Mouse (Mus musculus) stomach, postnatal 0 days (tissue): Measurements from ENCODE around the gene Tuba8. TPM values are rescaled to one million over a fixed set of nuclear protein-coding genes. Genes with fewer than 3 reads are reported as not detected.

Experiments used
- ATAC-seq: fragments of 200-750 bp; cut with Nextera tagmentation; 2 replicates; pipeline ENCODE4 v1.8.0; 2017; ENCODE audit not compliant: low FRiP score, low TSS enrichment
- DNase-seq: peaks from one replicate; pipeline ENCODE4 v3.0.0-alpha.2; 2016; ENCODE audit warnings: low spot score
- H3K27ac ChIP-seq: fragments of 300-500 bp; sonication (generic); replicated peaks from 2 replicates; pipeline ENCODE4 v1.5.1; 2014; ENCODE audit warnings: mild to moderate bottlenecking, control low read depth
- H3K27me3 ChIP-seq: fragments of 300-500 bp; sonication (generic); 2 replicates; pipeline ENCODE4 v1.6.1; 2014; ENCODE audit warnings: low read length; ENCODE audit not compliant: control insufficient read depth, insufficient read depth
- H3K36me3 ChIP-seq: fragments of 300-500 bp; sonication (generic); 2 replicates; pipeline ENCODE4 v1.6.1; 2014; ENCODE audit warnings: low read length, mixed read lengths; ENCODE audit not compliant: control insufficient read depth, insufficient read depth
- H3K4me1 ChIP-seq: fragments of 300-500 bp; sonication (generic); replicated peaks from 2 replicates; pipeline ENCODE4 v1.6.1; 2014; ENCODE audit warnings: antibody characterized with exemption; ENCODE audit not compliant: control insufficient read depth, insufficient read depth
- H3K4me2 ChIP-seq: fragments of 300-500 bp; sonication (generic); replicated peaks from 2 replicates; pipeline ENCODE4 v1.6.1; 2014; ENCODE audit warnings: low read depth, mild to moderate bottlenecking, control low read depth, moderate library complexity
- H3K4me3 ChIP-seq: fragments of 300-500 bp; sonication (generic); 2 replicates; pipeline ENCODE4 v1.5.1; 2014; ENCODE audit warnings: low read depth, low read length, control low read depth
- H3K9ac ChIP-seq: fragments of 300-500 bp; sonication (generic); 2 replicates; pipeline ENCODE4 v1.6.1; 2014; ENCODE audit warnings: mild to moderate bottlenecking, low read length, control low read depth, mixed read lengths
- H3K9me3 ChIP-seq: fragments of 300-500 bp; sonication (generic); 2 replicates; pipeline ENCODE4 v1.6.1; 2016; ENCODE audit warnings: low read length; ENCODE audit not compliant: control insufficient read depth
- CTCF ChIP-seq: IDR thresholded peaks from 2 replicates; pipeline ENCODE4 v1.5.1; 2016; ENCODE audit warnings: antibody characterized with exemption, low read depth, mild to moderate bottlenecking, moderate library complexity
- EP300 ChIP-seq: optimal IDR thresholded peaks from 2 replicates; pipeline ENCODE3; 2016; ENCODE audit warnings: antibody characterized with exemption
- WGBS: fragments of 180-500 bp; shearing (Covaris S2); extraction: QIAGEN DNeasy Blood & Tissue Kit; methylation state at CpG from one replicate; pipeline ENCODE4 v1.1.7; 2014; 5-methylcytosine and 5-hydroxymethylcytosine counted together
- polyA plus RNA-seq: library from polyadenylated mRNA; unstranded; fragments of >200 nt; fragmentation: Nextera tagmentation; extraction: Ambion mirVana; gene quantifications from 2 replicates; pipeline ENCODE4 v1.2.1, GENCODE M21; 2015

Tuba8 gene
- polyA plus RNA-seq = 0.06 and 0.13 TPM in 2 replicates

DNA sequence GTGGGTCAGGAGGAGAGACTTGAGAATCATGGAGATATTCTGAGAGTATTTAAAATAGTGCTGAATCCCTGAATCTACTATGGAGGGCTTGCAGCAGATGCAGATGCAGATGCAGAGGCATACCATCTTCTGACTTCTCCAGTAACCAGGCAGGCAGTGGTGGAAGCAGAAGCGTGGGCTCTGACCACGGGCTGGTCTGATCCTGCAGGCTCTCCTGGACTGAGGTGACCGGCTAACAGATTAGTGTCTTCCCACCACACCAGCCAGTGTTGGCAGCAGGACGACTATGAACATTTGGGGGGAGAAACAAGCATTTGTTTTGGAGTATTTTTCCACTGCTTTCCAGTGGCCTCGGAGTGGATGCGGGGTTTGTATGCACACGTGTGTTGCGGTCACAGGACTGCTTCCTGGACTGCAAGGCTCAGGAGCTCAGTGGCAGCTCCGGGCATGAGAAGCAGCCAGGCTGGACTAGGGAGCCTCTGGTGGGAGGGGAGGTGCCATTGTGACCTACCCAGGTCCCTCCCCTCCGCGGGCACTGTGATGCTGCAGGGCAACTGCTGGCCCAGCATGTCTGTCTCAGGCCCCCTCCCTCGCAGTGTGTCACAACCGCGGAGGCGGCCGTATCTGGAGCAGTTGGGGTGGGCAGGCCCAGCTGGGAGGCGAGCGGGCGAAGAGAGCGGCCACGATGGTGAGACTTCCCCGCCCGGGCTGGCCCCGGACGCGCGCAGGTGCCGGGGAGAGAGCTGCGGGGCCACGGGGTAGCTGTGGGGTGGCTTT is at the start of gene Tuba8:
TSS of gene Tuba8 (plus strand) at position 548 of the 777 bp plus-strand sequence.
- WGBS = 3% methylated on average over 30 of the region's 30 CpGs
- no peaks in the 10 kb centered on the region for H3K4me1 ChIP-seq
- no peaks in the 10 kb centered on the region for H3K9me3 ChIP-seq
- ATAC-seq (peak; percentile 79), DNase-seq (peak; percentile 64)
- peak within 1 kb of the TSS; percentile 68 for H3K4me2 ChIP-seq
- H3K9ac ChIP-seq = no peak within 1 kb of the TSS
- TF ChIP-seq EP300 (no peak), CTCF (no peak)
- 0 out of 2 replicates have a peak, but pooled peaks cover 3% of the 10 kb centered on the region for H3K27me3 ChIP-seq
- H3K4me3 ChIP-seq = peak within 1 kb of the TSS; percentile 37
- H3K27ac ChIP-seq = no peak within 1 kb of the TSS
- H3K36me3 ChIP-seq = no peaks in the 10 kb centered on the region

DNA sequence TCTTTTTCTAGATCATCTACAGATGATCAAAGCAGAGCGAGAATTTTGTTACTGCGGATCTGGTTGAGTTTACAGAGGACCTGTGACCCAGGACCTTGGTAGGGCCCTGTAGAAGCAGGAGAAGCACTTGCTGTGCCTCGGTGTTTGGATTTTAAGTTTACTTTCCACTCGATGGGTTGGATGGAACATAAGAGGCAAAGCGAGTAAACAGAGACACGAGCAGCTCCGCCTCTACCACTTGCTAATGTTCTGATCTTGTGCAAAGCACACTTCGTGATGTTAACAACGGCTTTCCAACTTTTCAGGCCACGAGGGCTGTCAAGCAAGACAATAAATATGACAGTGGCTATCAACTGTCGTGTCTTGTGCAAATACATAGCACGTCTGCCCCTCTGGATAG is 47.9 kb upstream of the Tuba8 start:
- Histone ChIP-seq H3K4me1 (no peaks in the 10 kb centered on the region), H3K27me3 (no peaks in the 10 kb centered on the region), H3K27ac (no peak overlapping the region), H3K4me3 (no peak overlapping the region), H3K4me2 (no peak overlapping the region), H3K9ac (no peak overlapping the region), H3K9me3 (no peaks in the 10 kb centered on the region), H3K36me3 (no peaks in the 10 kb centered on the region)
- ATAC-seq (no peak), DNase-seq (no peak)
- WGBS = 53% methylated on average over 12 of the region's 12 CpGs
- TF ChIP-seq EP300 (no peak), CTCF (no peak)

DNA sequence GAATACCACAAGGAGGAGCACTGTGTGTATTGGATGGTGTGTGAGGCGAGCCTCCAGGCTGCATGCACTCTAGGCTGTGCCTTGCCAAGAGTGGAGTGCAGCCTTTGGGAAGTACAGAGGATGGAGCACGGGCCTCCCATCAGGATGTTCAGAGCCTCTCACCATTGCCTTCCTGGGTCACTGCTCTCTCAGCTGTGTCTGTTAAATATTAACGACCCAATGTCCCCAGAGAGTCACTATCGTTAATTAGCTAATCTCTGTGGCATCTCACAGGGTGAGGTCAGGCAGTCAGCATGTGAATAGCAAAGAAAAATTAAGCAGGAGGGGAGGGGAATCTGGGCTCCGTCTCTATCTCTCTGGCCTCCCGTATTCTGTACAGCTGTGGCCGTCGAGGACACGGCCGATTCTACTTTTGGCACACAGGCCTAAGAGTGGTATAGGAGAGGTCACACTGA is 44.4 kb upstream of the Tuba8 start:
- no peaks in the 10 kb centered on the region for H3K36me3 ChIP-seq

DNA sequence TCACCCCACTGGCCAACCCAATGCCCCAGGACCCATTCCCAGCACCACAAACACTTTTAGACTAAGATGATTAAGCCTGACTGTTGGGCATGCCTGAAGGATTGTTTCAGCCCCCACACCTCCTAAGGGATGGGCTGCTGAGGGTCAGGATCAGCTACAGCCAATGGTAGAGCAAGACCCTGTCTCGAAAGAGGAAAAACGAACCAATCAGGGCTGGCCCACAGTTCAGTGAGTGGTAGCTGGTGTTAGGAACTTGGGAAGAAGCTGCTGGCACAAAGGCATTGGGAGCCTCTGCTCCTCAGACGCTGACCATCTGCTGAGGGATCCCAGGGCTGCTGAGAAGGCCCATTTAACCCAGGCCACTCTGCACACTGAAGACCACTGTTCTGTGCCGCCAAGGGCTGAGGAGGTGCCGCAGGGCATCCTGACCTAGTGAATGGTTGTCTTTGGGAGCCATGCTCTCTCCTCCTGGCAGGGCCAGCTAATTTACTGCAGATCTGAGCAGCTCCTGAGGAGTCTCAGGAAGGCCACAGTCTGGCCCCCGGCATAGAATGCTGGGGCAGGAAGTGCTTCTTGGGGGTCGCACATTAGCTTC is 43.0 kb upstream of the Tuba8 start:
- no peaks in the 10 kb centered on the region for H3K36me3 ChIP-seq
- no peak overlapping the region for H3K9ac ChIP-seq
- no peak for ATAC-seq
- no peak for DNase-seq
- no peaks in the 10 kb centered on the region for H3K9me3 ChIP-seq
- TF ChIP-seq CTCF (no peak), EP300 (no peak)
- H3K4me1 ChIP-seq = no peaks in the 10 kb centered on the region
- no peak overlapping the region for H3K27ac ChIP-seq
- H3K4me2 ChIP-seq = no peak overlapping the region
- H3K27me3 ChIP-seq = no peaks in the 10 kb centered on the region
- WGBS = 79% methylated on average over 7 of the region's 7 CpGs
- H3K4me3 ChIP-seq = no peak overlapping the region

More for the DNA sequence above, 44.4 kb upstream of the Tuba8 start:
- Histone ChIP-seq H3K9ac (no peak overlapping the region), H3K4me3 (no peak overlapping the region), H3K4me2 (no peak overlapping the region), H3K27ac (peak overlapping the region; percentile 46; the same call in 1 of the 2 replicates), H3K4me1 (no peaks in the 10 kb centered on the region), H3K9me3 (no peaks in the 10 kb centered on the region), H3K27me3 (no peaks in the 10 kb centered on the region)
- TF ChIP-seq CTCF (peak; percentile 37; the same call in 1 of the 2 replicates), EP300 (no peak)
- no peak for DNase-seq
- ATAC-seq = peak; percentile 45
- 22% methylated on average over 10 of the region's 10 CpGs for WGBS

DNA sequence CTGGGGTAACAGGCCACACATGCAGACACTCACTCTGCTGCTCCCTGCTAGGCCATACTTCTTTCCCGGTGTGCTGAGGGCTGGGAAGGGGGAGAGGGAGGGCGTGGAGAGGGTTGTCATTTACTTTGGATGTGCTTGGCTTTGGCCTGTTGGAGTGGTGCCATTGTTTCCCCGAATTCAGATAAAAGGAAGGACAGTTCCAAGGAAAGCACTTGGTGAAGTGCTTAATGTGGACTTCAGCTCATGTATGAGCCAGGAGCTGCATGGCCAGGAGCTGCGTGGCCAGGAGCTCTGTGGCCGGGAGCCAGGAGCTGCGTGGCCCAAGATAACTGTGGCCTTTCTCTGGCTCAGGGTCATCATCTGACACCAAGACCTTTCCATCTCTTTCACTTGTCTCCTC is 39.4 kb upstream of the Tuba8 start:
- WGBS = 54% methylated on average over 6 of the region's 6 CpGs
- DNase-seq = peak; percentile 62

DNA sequence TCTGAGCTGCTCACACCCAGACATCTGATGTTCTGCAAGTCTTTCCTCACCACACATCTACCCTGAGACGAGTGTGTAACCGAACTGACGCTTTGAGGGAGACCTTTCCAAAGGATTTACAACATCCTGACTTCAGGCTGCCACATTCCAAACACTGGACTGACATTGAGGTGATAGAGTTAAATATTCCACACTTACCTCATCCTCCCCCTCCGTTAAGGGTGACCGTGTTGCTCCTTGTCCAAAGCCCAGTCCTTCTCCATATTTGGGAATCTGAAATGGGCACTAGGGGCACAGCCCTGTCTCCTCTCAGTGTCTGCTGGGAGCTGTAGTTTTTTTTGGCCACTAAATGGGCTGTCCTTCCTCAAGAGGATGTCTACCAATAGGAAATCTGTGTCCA is 37.0 kb upstream of the Tuba8 start:
- Histone ChIP-seq H3K9me3 (no peaks in the 10 kb centered on the region), H3K36me3 (no peaks in the 10 kb centered on the region), H3K27ac (peak overlapping the region; percentile 41; the same call in 1 of the 2 replicates), H3K4me2 (peak overlapping the region; percentile 29), H3K9ac (no peak overlapping the region), H3K4me3 (no peak overlapping the region), H3K4me1 (no peaks in the 10 kb centered on the region), H3K27me3 (no peaks in the 10 kb centered on the region)
- 44% methylated on average over 5 of the region's 5 CpGs for WGBS
- TF ChIP-seq EP300 (no peak), CTCF (0 out of 2 replicates have a peak, but pooled peaks have one; percentile 8)
- no peak for ATAC-seq
- no peak for DNase-seq

More for the DNA sequence above, 39.4 kb upstream of the Tuba8 start:
- TF ChIP-seq EP300 (no peak), CTCF (no peak)
- Histone ChIP-seq H3K27ac (no peak overlapping the region), H3K27me3 (no peaks in the 10 kb centered on the region), H3K4me2 (no peak overlapping the region), H3K36me3 (no peaks in the 10 kb centered on the region), H3K4me1 (no peaks in the 10 kb centered on the region), H3K9me3 (no peaks in the 10 kb centered on the region), H3K4me3 (no peak overlapping the region), H3K9ac (no peak overlapping the region)
- peak; percentile 60 for ATAC-seq
